Mouse (Mus musculus): ENCODE results near the gene Smg7. TPM values are rescaled to one million over a fixed set of nuclear protein-coding genes. Genes with fewer than 3 reads are reported as not detected.
A peak's percentile ranks its signal among the peaks of the same experiment; 100 is the strongest.

Gene Smg7
- polyA plus RNA-seq, 1 experiment from 2014 or later: 28.3 TPM

- Histone ChIP-seq H3K4me3 (replicated peaks) (no peak overlapping the region), H3K27ac (no peak overlapping the region), H3K36me3 (peaks cover 76% of the 10 kb centered on the region), H3K4me1 (replicated peaks) (no peaks in the 10 kb centered on the region), H3K27me3 (no peaks in the 10 kb centered on the region), H3K9ac (replicated peaks) (no peak overlapping the region), H3K4me2 (no peak overlapping the region), H3K9me3 (no peaks in the 10 kb centered on the region)
- WGBS: 95% methylated on average over 12 of the region's 12 CpGs
- no peak for ATAC-seq (ENCODE audit: insufficient number of reproducible peaks, insufficient read depth, low FRiP score, low TSS enrichment, low read depth)
These were observed 63.6 kb downstream of the Smg7 start for GRCm38 (mm10) chr1:152838841-152839240.

GRCm38 (mm10) chr1:152838026-152838702 lies 64.3 kb downstream of the Smg7 start:
- Histone ChIP-seq H3K36me3 (peaks cover 69% of the 10 kb centered on the region), H3K27ac (no peak overlapping the region), H3K9ac (replicated peaks) (no peak overlapping the region), H3K4me2 (no peak overlapping the region), H3K9me3 (no peaks in the 10 kb centered on the region), H3K4me1 (replicated peaks) (no peaks in the 10 kb centered on the region), H3K4me3 (replicated peaks) (no peak overlapping the region), H3K27me3 (no peaks in the 10 kb centered on the region)
- WGBS: 88% methylated on average over 11 of the region's 11 CpGs
- ATAC-seq (ENCODE audit: insufficient number of reproducible peaks, insufficient read depth, low FRiP score, low TSS enrichment, low read depth): no peak

- no peak overlapping the region for H3K4me2 ChIP-seq
- no peak for ATAC-seq (ENCODE audit: insufficient number of reproducible peaks, insufficient read depth, low FRiP score, low TSS enrichment, low read depth)
- H3K9ac ChIP-seq (replicated peaks): no peak overlapping the region
- H3K27me3 ChIP-seq: no peaks in the 10 kb centered on the region
- no peaks in the 10 kb centered on the region for H3K9me3 ChIP-seq
- 95% methylated on average over 3 of the region's 3 CpGs for WGBS
- no peak overlapping the region for H3K27ac ChIP-seq
- H3K4me3 ChIP-seq (replicated peaks): no peak overlapping the region
- H3K36me3 ChIP-seq: peaks cover 40% of the 10 kb centered on the region
- H3K4me1 ChIP-seq (replicated peaks): no peaks in the 10 kb centered on the region
These were observed 67.4 kb downstream of the Smg7 start for GRCm38 (mm10) chr1:152835061-152835460.

- WGBS: 82% methylated on average over 6 of the region's 6 CpGs
- Histone ChIP-seq H3K27me3 (no peaks in the 10 kb centered on the region), H3K4me1 (replicated peaks) (no peaks in the 10 kb centered on the region), H3K9me3 (no peaks in the 10 kb centered on the region), H3K4me2 (no peak overlapping the region), H3K4me3 (replicated peaks) (no peak overlapping the region), H3K27ac (0 out of 2 replicates have a peak overlapping the region, but pooled peaks have one; percentile 41), H3K36me3 (peaks cover 17% of the 10 kb centered on the region), H3K9ac (replicated peaks) (no peak overlapping the region)
- ATAC-seq (ENCODE audit: insufficient number of reproducible peaks, insufficient read depth, low FRiP score, low TSS enrichment, low read depth): no peak
These were observed 70.1 kb downstream of the Smg7 start for GRCm38 (mm10) chr1:152832316-152832715.

GRCm38 (mm10) chr1:152831619-152832018 lies 70.8 kb downstream of the Smg7 start:
- Histone ChIP-seq H3K4me1 (replicated peaks) (no peaks in the 10 kb centered on the region), H3K27ac (no peak overlapping the region), H3K4me3 (replicated peaks) (no peak overlapping the region), H3K27me3 (no peaks in the 10 kb centered on the region), H3K4me2 (no peak overlapping the region), H3K9ac (replicated peaks) (no peak overlapping the region), H3K9me3 (no peaks in the 10 kb centered on the region), H3K36me3 (peaks cover 10% of the 10 kb centered on the region)
- no peak for ATAC-seq (ENCODE audit: insufficient number of reproducible peaks, insufficient read depth, low FRiP score, low TSS enrichment, low read depth)
- 72% methylated on average over 5 of the region's 5 CpGs for WGBS

- no peak overlapping the region for H3K4me2 ChIP-seq
- no peak overlapping the region for H3K9ac ChIP-seq (replicated peaks)
- no peaks in the 10 kb centered on the region for H3K27me3 ChIP-seq
- no peaks in the 10 kb centered on the region for H3K4me1 ChIP-seq (replicated peaks)
- no peak for ATAC-seq (ENCODE audit: insufficient number of reproducible peaks, insufficient read depth, low FRiP score, low TSS enrichment, low read depth)
- no peaks in the 10 kb centered on the region for H3K9me3 ChIP-seq
- WGBS: 88% methylated on average over 8 of the region's 8 CpGs
- H3K27ac ChIP-seq: no peak overlapping the region
- peaks cover 4% of the 10 kb centered on the region; the same call in 1 of the 2 replicates for H3K36me3 ChIP-seq
- no peak overlapping the region for H3K4me3 ChIP-seq (replicated peaks)
These were observed 71.4 kb downstream of the Smg7 start for GRCm38 (mm10) chr1:152831003-152831402.

GRCm38 (mm10) chr1:152830054-152830453 lies 72.4 kb downstream of the Smg7 start:
- H3K4me2 ChIP-seq: no peak overlapping the region
- H3K9me3 ChIP-seq: no peaks in the 10 kb centered on the region
- no peak overlapping the region for H3K9ac ChIP-seq (replicated peaks)
- no peaks in the 10 kb centered on the region for H3K4me1 ChIP-seq (replicated peaks)
- no peak overlapping the region for H3K4me3 ChIP-seq (replicated peaks)
- no peak overlapping the region for H3K27ac ChIP-seq
- ATAC-seq (ENCODE audit: insufficient number of reproducible peaks, insufficient read depth, low FRiP score, low TSS enrichment, low read depth): no peak
- H3K36me3 ChIP-seq: peaks cover 3% of the 10 kb centered on the region; the same call in 1 of the 2 replicates
- WGBS: 95% methylated on average over 9 of the region's 9 CpGs
- H3K27me3 ChIP-seq: no peaks in the 10 kb centered on the region

GRCm38 (mm10) chr1:152828637-152829355 lies 73.7 kb downstream of the Smg7 start:
- no peaks in the 10 kb centered on the region for H3K27me3 ChIP-seq
- H3K27ac ChIP-seq: no peak overlapping the region
- no peak overlapping the region for H3K9ac ChIP-seq (replicated peaks)
- no peak overlapping the region for H3K4me2 ChIP-seq
- ATAC-seq (ENCODE audit: insufficient number of reproducible peaks, insufficient read depth, low FRiP score, low TSS enrichment, low read depth): no peak
- no peaks in the 10 kb centered on the region for H3K9me3 ChIP-seq
- H3K4me1 ChIP-seq (replicated peaks): no peaks in the 10 kb centered on the region
- H3K4me3 ChIP-seq (replicated peaks): no peak overlapping the region
- H3K36me3 ChIP-seq: no peaks in the 10 kb centered on the region
- WGBS: 80% methylated on average over 10 of the region's 10 CpGs

GRCm38 (mm10) chr1:152828168-152828567 lies 74.3 kb downstream of the Smg7 start:
- H3K27me3 ChIP-seq: no peaks in the 10 kb centered on the region
- H3K4me1 ChIP-seq (replicated peaks): no peaks in the 10 kb centered on the region
- no peaks in the 10 kb centered on the region for H3K36me3 ChIP-seq
- no peak for ATAC-seq (ENCODE audit: insufficient number of reproducible peaks, insufficient read depth, low FRiP score, low TSS enrichment, low read depth)
- no peaks in the 10 kb centered on the region for H3K9me3 ChIP-seq
- H3K4me3 ChIP-seq (replicated peaks): no peak overlapping the region
- H3K27ac ChIP-seq: no peak overlapping the region
- H3K9ac ChIP-seq (replicated peaks): no peak overlapping the region
- H3K4me2 ChIP-seq: no peak overlapping the region
- WGBS: 78% methylated on average over 5 of the region's 5 CpGs

- ATAC-seq (ENCODE audit: insufficient number of reproducible peaks, insufficient read depth, low FRiP score, low TSS enrichment, low read depth): no peak
- H3K27me3 ChIP-seq: no peaks in the 10 kb centered on the region
- no peak overlapping the region for H3K4me3 ChIP-seq (replicated peaks)
- no peaks in the 10 kb centered on the region for H3K36me3 ChIP-seq
- H3K4me2 ChIP-seq: no peak overlapping the region
- H3K9me3 ChIP-seq: 0 out of 2 replicates have a peak, but pooled peaks cover 3% of the 10 kb centered on the region
- H3K4me1 ChIP-seq (replicated peaks): no peaks in the 10 kb centered on the region
- 84% methylated on average over 5 of the region's 5 CpGs for WGBS
- H3K27ac ChIP-seq: no peak overlapping the region
- H3K9ac ChIP-seq (replicated peaks): no peak overlapping the region
These were observed 76.0 kb downstream of the Smg7 start for GRCm38 (mm10) chr1:152826446-152826845.

GRCm38 (mm10) chr1:152824206-152824605 lies 78.2 kb downstream of the Smg7 start:
- no peak overlapping the region for H3K4me3 ChIP-seq (replicated peaks)
- no peaks in the 10 kb centered on the region for H3K36me3 ChIP-seq
- H3K27ac ChIP-seq: no peak overlapping the region
- 65% methylated on average over 9 of the region's 9 CpGs for WGBS
- H3K4me2 ChIP-seq: no peak overlapping the region
- ATAC-seq (ENCODE audit: insufficient number of reproducible peaks, insufficient read depth, low FRiP score, low TSS enrichment, low read depth): no peak; the same call in 1 of the 2 replicates
- H3K27me3 ChIP-seq: no peaks in the 10 kb centered on the region
- H3K9ac ChIP-seq (replicated peaks): no peak overlapping the region
- 0 out of 2 replicates have a peak, but pooled peaks cover 3% of the 10 kb centered on the region for H3K9me3 ChIP-seq
- no peaks in the 10 kb centered on the region for H3K4me1 ChIP-seq (replicated peaks)

All from limb, embryonic 12.5 days (tissue).